Mouse (Mus musculus) CH12.LX (cell line): ENCODE data around the gene Bsn. TPM values are rescaled to one million over a fixed set of nuclear protein-coding genes. Genes with fewer than 3 reads are reported as not detected.

Source experiments
- DNase-seq: peaks from one replicate; pipeline ENCODE4 v3.0.0-alpha.2; 2013; ENCODE audit errors: extremely low read depth
- H3K27ac ChIP-seq: 2 replicates; pipeline ENCODE4 v1.5.1; 2012; ENCODE audit warnings: low read depth, mild to moderate bottlenecking, control low read depth, moderate library complexity; ENCODE audit not compliant: insufficient read depth
- H3K27me3 ChIP-seq: replicated peaks from 2 replicates; pipeline ENCODE3; 2012; ENCODE audit warnings: inconsistent platforms
- H3K36me3 ChIP-seq, 2 experiments: replicated peaks in 1 of 2; 2 replicates each; pipeline versions ENCODE3 to v1.6.1; 2012; ENCODE audit warnings: inconsistent platforms in 1 of 2, low read length in 1 of 2, mild to moderate bottlenecking in 1 of 2, mixed read lengths in 1 of 2, moderate library complexity in 1 of 2; ENCODE audit not compliant: control insufficient read depth in 1 of 2, insufficient read depth in 1 of 2
- H3K4me1 ChIP-seq, 2 experiments: 2 replicates each; pipeline ENCODE4 v1.6.1; 2012; ENCODE audit warnings: inconsistent platforms in 1 of 2, moderate library complexity in 1 of 2; ENCODE audit not compliant: insufficient read depth in 2 of 2, control insufficient read depth in 1 of 2
- H3K4me2 ChIP-seq: 2 replicates; pipeline ENCODE4 v1.6.1; 2012; ENCODE audit warnings: low read depth, mild to moderate bottlenecking, control low read depth; ENCODE audit not compliant: poor library complexity, insufficient read depth, severe bottlenecking
- H3K4me3 ChIP-seq, 3 experiments: fragments of 150-350 bp in 1 of 3; sonication (generic) in 1 of 3; replicated peaks in 1 of 3; 2 replicates each; pipeline versions ENCODE3 to v1.5.1; 2011 to 2012; ENCODE audit warnings: low read depth in 2 of 3, low read length in 2 of 3, mild to moderate bottlenecking in 2 of 3, moderate library complexity in 2 of 3, control low read depth in 1 of 3, improper control_type of control experiment in 1 of 3, inconsistent platforms in 1 of 3, mixed read lengths in 1 of 3; ENCODE audit not compliant: poor library complexity in 1 of 3
- H3K79me2 ChIP-seq: replicated peaks from 2 replicates; pipeline ENCODE4 v1.6.1; 2012; ENCODE audit warnings: mild to moderate bottlenecking, moderate library complexity; ENCODE audit not compliant: control insufficient read depth, poor library complexity, insufficient read depth, severe bottlenecking; ENCODE audit errors: extremely low read depth
- H3K9ac ChIP-seq: 2 replicates; pipeline ENCODE4 v1.6.1; 2012; ENCODE audit warnings: low read depth, mild to moderate bottlenecking, control low read depth, moderate library complexity; ENCODE audit not compliant: insufficient read depth
- H3K9me3 ChIP-seq: replicated peaks from 2 replicates; pipeline ENCODE3; 2012; ENCODE audit warnings: low read length, inconsistent platforms, mixed read lengths
- BHLHE40 ChIP-seq: IDR thresholded peaks from 2 replicates; pipeline ENCODE4 v1.6.1; 2011; ENCODE audit warnings: mild to moderate bottlenecking, low read depth, low read length, improper control_type of control experiment
- CHD2 ChIP-seq: IDR thresholded peaks from 2 replicates; pipeline ENCODE4 v1.6.1; 2011; ENCODE audit warnings: low read length, improper control_type of control experiment
- CTCF ChIP-seq, 2 experiments: IDR thresholded peaks in 1 of 2; conservative IDR thresholded peaks in 1 of 2; 2 replicates each; pipeline ENCODE4 v1.5.1; 2011 to 2012; ENCODE audit warnings: low read depth in 2 of 2, low read length in 2 of 2, improper control_type of control experiment in 1 of 2, inconsistent platforms in 1 of 2, mild to moderate bottlenecking in 1 of 2, moderate library complexity in 1 of 2
- E2F4 ChIP-seq: IDR thresholded peaks from 2 replicates; pipeline ENCODE4 v1.6.1; 2011; ENCODE audit warnings: low read depth, low read length, improper control_type of control experiment; ENCODE audit not compliant: insufficient replicate concordance
- IRF4 ChIP-seq: IDR thresholded peaks from 2 replicates; pipeline ENCODE4 v1.6.1; 2014; ENCODE audit warnings: low read depth, mild to moderate bottlenecking, inconsistent platforms, low read length, improper control_type of control experiment
- JUN ChIP-seq: IDR thresholded peaks from 2 replicates; pipeline ENCODE4 v1.6.1; 2011; ENCODE audit warnings: low read depth, mild to moderate bottlenecking, low read length, improper control_type of control experiment, moderate library complexity; ENCODE audit not compliant: insufficient read depth
- MAFK ChIP-seq: IDR thresholded peaks from 2 replicates; pipeline ENCODE4 v1.6.1; 2011; ENCODE audit warnings: low read length, improper control_type of control experiment; ENCODE audit not compliant: insufficient replicate concordance
- MEF2A ChIP-seq: IDR thresholded peaks from 2 replicates; pipeline ENCODE4 v1.6.1; 2014; ENCODE audit warnings: low read depth, mild to moderate bottlenecking, inconsistent platforms, low read length, improper control_type of control experiment, borderline replicate concordance
- MXI1 ChIP-seq: IDR thresholded peaks from 2 replicates; pipeline ENCODE4 v1.6.1; 2011; ENCODE audit warnings: mild to moderate bottlenecking, low read depth, low read length, improper control_type of control experiment
- NRF1 ChIP-seq: IDR thresholded peaks from 2 replicates; pipeline ENCODE4 v1.6.1; 2014; ENCODE audit warnings: low read depth, mild to moderate bottlenecking, inconsistent platforms, low read length, improper control_type of control experiment, moderate library complexity
- PAX5 ChIP-seq: IDR thresholded peaks from 2 replicates; pipeline ENCODE4 v1.6.1; 2012; ENCODE audit warnings: low read length, inconsistent platforms, mixed read lengths
- POLR2A ChIP-seq: IDR thresholded peaks from 2 replicates; pipeline ENCODE4 v1.6.1; 2011; ENCODE audit warnings: low read depth, mild to moderate bottlenecking, improper control_type of control experiment, low read length
- RAD21 ChIP-seq: IDR thresholded peaks from 2 replicates; pipeline ENCODE4 v1.6.1; 2011; ENCODE audit warnings: low read depth, mild to moderate bottlenecking, low read length, improper control_type of control experiment, moderate library complexity
- SMC3 ChIP-seq: IDR thresholded peaks from 2 replicates; pipeline ENCODE4 v1.6.1; 2011; ENCODE audit warnings: low read depth, low read length, improper control_type of control experiment
- TBP ChIP-seq: conservative IDR thresholded peaks from 2 replicates; pipeline ENCODE4 v1.6.1; 2011; ENCODE audit warnings: low read depth, low read length, improper control_type of control experiment
- UBTF ChIP-seq: IDR thresholded peaks from 2 replicates; pipeline ENCODE4 v1.6.1; 2012; ENCODE audit warnings: low read depth, mild to moderate bottlenecking, inconsistent platforms, low read length, improper control_type of control experiment, moderate library complexity
- ZC3H11A ChIP-seq: IDR thresholded peaks from 2 replicates; pipeline ENCODE4 v1.6.1; 2012; ENCODE audit warnings: low read depth, mild to moderate bottlenecking, inconsistent platforms, low read length, improper control_type of control experiment
- ZKSCAN1 ChIP-seq: IDR thresholded peaks from 2 replicates; pipeline ENCODE4 v1.6.1; 2012; ENCODE audit warnings: low read depth, inconsistent platforms, low read length, improper control_type of control experiment, borderline replicate concordance
- dilution Hi-C: fragments of 300-500 bp; cut with MboI; formaldehyde crosslinking; loops from 2 replicates; pipeline ENCODE4 v1.14.3; 2020; ENCODE audit warnings: low sequenced_read_pairs; ENCODE audit not compliant: extremely low pct_unique_long_range_greater_than_20kb, extremely low pct_ligation_motif_present
- in situ Hi-C: fragments of 300-500 bp; cut with MboI; formaldehyde crosslinking; loops from 3 replicates; pipeline ENCODE4 v1.14.3; 2019; ENCODE audit warnings: low sequenced_read_pairs, low pct_ligation_motif_present, low pct_unique_long_range_greater_than_20kb, mixed read lengths
- polyA plus RNA-seq: library from polyadenylated mRNA; unstranded; fragments of >175 nt; gene quantifications from 2 replicates; pipeline ENCODE4 v1.2.1, GENCODE M21; 2012; ENCODE audit warnings: low read depth; ENCODE audit not compliant: insufficient read length
- total RNA-seq, 2 experiments: library from RNA; depleted of rRNA; stranded (reverse); fragments of 300-350 nt in 1 of 2; fragments of >200 nt in 1 of 2; gene quantifications; 2 replicates each; pipeline ENCODE4 v1.2.3; 2012 to 2014

Gene Bsn
- total and polyA plus RNA-seq, 3 experiments, result 3.6 to 7.8 (median 4.4) TPM

DNA sequence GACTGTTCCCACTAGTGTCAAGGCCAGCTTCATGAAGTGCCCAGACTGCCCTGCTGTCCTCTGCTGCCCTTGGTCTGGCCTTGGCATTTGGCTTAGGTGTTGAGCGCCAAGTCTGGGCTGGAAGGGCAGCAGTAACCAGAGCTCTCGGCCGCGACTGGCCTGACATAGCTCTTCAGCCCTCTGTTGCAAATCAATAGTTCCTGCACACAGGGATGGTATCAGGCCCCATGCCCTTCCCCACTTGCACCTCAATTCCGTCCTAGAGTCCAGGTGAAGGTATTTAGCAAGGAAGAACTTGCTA lies 133.0 kb downstream of the Bsn start:
- no peak for DNase-seq

GRCm38 (mm10) chr9:108056361-108057261 lies 133.6 kb downstream of the Bsn start:
- H3K36me3 ChIP-seq, result peaks cover 88 to 98% of the 10 kb centered on the region in 2 experiments
- in situ Hi-C loops, result loop anchor here (5.0 kb wide), 1 partner anchor 89 kb away; no protein-coding TSS in a partner anchor
- no peak overlapping the region for H3K4me3 ChIP-seq
- no peak for TF ChIP-seq ZC3H11A
- no peak for TF ChIP-seq SMC3
- no peak for TF ChIP-seq TBP
- no peak for TF ChIP-seq IRF4
- TF ChIP-seq E2F4, result no peak
- TF ChIP-seq UBTF, result no peak
- TF ChIP-seq NRF1, result no peak
- TF ChIP-seq ZKSCAN1, result no peak
- TF ChIP-seq MEF2A, result no peak
- no peak for TF ChIP-seq PAX5
- no peak for TF ChIP-seq CHD2
- TF ChIP-seq RAD21, result no peak
- no peak for TF ChIP-seq CTCF (conservative IDR thresholded peaks at IDR 0.05 in 1 of 2, IDR thresholded peaks at IDR 0.05 in 1 of 2; ENCODE audit: low read depth in 2 of 2, low read length in 2 of 2)
- H3K4me2 ChIP-seq, result no peak overlapping the region
- dilution Hi-C loops, result no loop called here
- H3K9me3 ChIP-seq, result no peaks in the 10 kb centered on the region
- DNase-seq, result no peak
- no peak overlapping the region for H3K27ac ChIP-seq
- H3K79me2 ChIP-seq, result no peaks in the 10 kb centered on the region
- H3K9ac ChIP-seq, result no peak overlapping the region
- peaks cover 0 to 13% of the 10 kb centered on the region in 2 experiments; a peak in 2 of 4 replicates for H3K4me1 ChIP-seq
- H3K27me3 ChIP-seq, result no peaks in the 10 kb centered on the region

More for the DNA sequence above, 133.0 kb downstream of the Bsn start:
- H3K79me2 ChIP-seq, result no peaks in the 10 kb centered on the region
- no peaks in the 10 kb centered on the region for H3K9me3 ChIP-seq
- no peaks in the 10 kb centered on the region for H3K27me3 ChIP-seq
- H3K4me1 ChIP-seq, result peaks cover 0 to 9% of the 10 kb centered on the region in 2 experiments; a peak in 2 of 4 replicates
- dilution Hi-C loops, result no loop called here
- no peak overlapping the region for H3K9ac ChIP-seq
- TF ChIP-seq MAFK (no peak), POLR2A (no peak), MXI1 (no peak), BHLHE40 (no peak), CHD2 (no peak), SMC3 (no peak), MEF2A (no peak), ZC3H11A (no peak), ZKSCAN1 (no peak), JUN (no peak)
- TF ChIP-seq, all 38 proteins: peak for 0
- H3K36me3 ChIP-seq, result peaks cover 88 to 98% of the 10 kb centered on the region in 2 experiments
- in situ Hi-C loops, result loop anchor here (5.0 kb wide), 1 partner anchor 90 kb away; no protein-coding TSS in a partner anchor
- no peak overlapping the region for H3K4me3 ChIP-seq
- H3K4me2 ChIP-seq, result no peak overlapping the region
- H3K27ac ChIP-seq, result no peak overlapping the region
